Mouse (Mus musculus): Measurements from ENCODE around the gene Zfp148.

- TF ChIP-seq POLR2A (IDR thresholded peaks at IDR 0.05; ENCODE audit: borderline replicate concordance, extremely low read depth, low read depth, low read length) (no peak), CTCF (IDR thresholded peaks at IDR 0.05; ENCODE audit: insufficient read depth, low read length) (no peak)
These were observed 157.0 kb downstream of the Zfp148 start for GRCm38 (mm10) chr16:33537499-33538225.

All from lung, adult 2 months (tissue).